Mouse (Mus musculus) gastrocnemius, adult 8-10 months (tissue): Measurements from ENCODE around the gene Prr5l. TPM values are rescaled to one million over a fixed set of nuclear protein-coding genes. Genes with fewer than 3 reads are reported as not detected.

ENCODE experiments used
- DNase-seq, 2 experiments: peaks; one replicate each; pipeline ENCODE4 v3.0.0; 2022; ENCODE audit warnings: low spot score in 2 of 2
- total RNA-seq, 4 experiments: library from RNA; stranded (reverse); gene quantifications; 2 replicates each; pipeline ENCODE4 v1.2.4; 2022

The Prr5l gene
- total RNA-seq, 4 experiments from 2014 or later, result 0.10 to 0.46 (median 0.16) TPM

GRCm38 (mm10) chr2:101822785-101823184 lies 60.0 kb downstream of the Prr5l start:
- DNase-seq, result no peak

DNA sequence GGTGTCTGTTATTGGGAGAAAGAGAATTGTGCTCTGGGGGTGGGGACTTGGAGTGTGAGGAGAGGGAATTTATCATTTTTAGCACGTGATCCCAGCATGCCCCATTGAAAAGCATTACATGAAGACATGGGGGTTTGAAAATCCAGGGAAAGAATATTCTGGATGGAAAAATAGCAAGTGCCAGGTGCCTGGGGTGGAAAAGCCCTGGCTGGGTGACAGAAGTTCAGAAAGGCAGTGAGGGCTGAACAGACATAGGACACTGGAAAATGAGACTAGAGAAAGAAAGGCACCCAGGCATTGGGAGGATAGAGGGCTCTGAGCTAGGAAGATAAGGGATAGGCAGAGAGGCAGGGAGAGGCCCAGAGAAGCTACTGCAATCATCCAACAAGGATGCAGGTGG lies 62.0 kb downstream of the Prr5l start:
- no peak for DNase-seq

- DNase-seq, result no peak
Measured at GRCm38 (mm10) chr2:101818986-101819764, 63.7 kb downstream of the Prr5l start.

DNA sequence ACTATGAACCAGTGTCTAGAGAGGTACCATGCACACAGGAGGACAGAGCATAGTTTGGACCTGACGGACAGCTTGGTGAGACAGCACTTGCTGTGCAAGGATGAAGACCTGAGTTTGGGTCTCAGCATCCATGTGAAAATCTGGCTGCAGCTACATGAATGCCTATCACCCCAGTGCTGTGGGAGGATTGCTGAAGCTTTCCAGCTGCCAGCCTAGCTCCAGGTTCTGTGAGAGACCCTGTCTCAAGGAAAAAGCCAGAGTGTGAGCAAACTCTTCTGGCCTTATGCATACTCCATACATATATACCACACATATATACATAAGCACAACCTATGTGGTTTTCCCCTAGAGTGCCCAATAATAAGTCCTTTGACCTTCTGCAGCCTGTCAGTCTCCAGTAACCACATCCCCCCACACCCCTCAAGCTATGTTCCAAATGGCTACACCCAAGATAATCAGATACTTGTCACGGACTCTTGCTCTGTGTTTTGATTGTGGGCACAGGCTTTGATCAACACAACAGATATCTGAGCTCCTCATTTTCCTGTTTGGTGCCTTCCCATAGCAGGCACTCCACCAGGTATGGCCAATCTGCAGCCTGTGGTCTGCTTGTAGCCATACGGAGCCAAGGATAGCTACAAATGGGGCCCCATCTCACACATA lies 66.0 kb downstream of the Prr5l start:
- DNase-seq, result no peak

DNA sequence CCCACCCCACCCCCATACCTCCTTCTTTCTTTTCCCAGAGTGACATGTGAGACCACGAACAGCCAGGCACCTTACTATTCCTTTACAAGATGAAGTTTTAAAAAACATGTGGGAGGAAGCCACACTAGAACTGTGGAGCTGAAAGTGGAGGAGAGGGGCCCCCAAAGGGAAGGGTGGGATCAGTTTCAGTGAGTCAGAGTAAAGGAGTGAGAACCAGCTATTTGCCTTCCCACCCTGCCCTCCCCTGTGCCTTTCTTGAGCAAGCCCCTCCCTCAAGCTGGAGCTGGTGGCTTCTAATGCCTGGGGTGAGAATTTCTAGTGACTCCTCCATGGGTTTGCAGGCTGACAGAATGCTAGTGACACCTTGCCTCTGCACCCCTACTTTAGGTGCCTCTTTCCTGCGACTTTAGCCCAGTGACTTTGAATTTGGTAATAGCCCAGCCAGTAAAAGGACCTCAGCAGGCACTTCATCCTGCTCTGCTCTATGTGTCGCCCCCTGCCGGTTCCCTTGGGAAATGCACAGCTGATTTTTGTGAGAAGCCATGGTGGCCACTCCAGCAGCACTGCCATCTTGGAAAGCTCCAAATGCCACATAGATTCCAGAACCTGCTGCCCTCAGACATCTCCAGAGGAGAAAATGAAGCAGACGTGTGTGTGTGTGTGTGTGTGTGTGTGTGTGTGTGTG lies 67.4 kb downstream of the Prr5l start:
- DNase-seq, result no peak

DNA sequence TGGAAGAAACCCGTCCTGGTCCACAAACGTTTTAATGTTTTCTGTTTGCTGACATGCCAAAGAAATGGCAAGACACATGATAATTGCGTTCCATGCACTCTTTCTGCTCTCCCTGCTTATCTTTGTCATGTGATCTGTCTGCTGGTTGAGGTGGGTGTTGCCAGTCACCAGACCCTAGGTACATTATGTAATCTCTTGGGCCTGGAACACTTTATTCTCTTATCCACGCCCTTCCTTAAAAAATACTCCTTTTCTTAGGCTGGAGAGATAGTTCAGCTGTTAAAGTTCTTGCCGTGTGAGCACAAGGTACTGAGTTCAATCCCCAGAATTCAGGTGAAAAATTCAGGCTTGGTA lies 68.6 kb downstream of the Prr5l start:
- DNase-seq, result no peak

- DNase-seq, result no peak
Measured at GRCm38 (mm10) chr2:101813581-101814271, 69.1 kb downstream of the Prr5l start.

GRCm38 (mm10) chr2:101811925-101812324 lies 70.9 kb downstream of the Prr5l start:
- no peak for DNase-seq

DNA sequence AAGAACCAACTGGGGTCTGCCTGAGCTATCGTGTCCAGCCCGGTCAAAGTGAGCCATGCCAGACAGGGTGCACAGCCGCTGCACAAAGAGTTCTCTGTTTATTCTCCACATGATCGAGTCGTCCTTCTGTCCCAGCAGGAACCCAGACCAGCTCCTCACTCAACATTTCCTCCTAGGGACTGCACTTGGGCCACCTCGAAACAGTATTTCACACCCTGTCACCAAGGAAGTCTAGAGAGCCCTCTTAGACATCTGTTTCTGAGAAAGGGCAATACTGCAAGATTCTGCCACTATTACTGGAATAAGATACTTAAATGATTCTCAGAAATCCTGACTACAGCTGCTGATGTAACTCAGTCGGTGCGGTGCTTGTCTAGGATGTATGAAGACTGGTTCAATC lies 72.1 kb downstream of the Prr5l start:
- no peak for DNase-seq

- DNase-seq, result no peak
Measured at GRCm38 (mm10) chr2:101809640-101810305, 73.1 kb downstream of the Prr5l start.

DNA sequence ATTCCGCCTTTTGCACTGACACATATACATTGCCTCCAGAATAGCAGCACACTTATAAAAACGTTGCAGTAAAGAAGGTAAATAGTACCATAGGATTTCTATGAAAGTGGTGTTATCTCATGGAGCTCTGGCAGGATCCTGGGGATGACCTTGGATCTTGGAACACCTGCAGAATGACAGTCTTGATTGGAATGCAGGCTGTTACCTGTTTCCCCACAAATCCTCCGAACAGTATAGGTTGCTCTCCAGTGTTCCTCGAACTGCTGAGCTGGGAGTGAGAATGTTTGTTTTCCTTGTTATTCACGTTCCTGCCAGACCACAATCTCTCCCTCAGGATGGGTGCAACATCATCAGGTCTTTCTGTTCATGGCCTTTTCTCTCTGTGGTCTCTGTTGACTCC lies 75.1 kb downstream of the Prr5l start:
- no peak for DNase-seq

GRCm38 (mm10) chr2:101802240-101802639 lies 80.6 kb downstream of the Prr5l start:
- no peak for DNase-seq

- no peak for DNase-seq
Measured at GRCm38 (mm10) chr2:101797901-101798250, 85.0 kb downstream of the Prr5l start.

DNA sequence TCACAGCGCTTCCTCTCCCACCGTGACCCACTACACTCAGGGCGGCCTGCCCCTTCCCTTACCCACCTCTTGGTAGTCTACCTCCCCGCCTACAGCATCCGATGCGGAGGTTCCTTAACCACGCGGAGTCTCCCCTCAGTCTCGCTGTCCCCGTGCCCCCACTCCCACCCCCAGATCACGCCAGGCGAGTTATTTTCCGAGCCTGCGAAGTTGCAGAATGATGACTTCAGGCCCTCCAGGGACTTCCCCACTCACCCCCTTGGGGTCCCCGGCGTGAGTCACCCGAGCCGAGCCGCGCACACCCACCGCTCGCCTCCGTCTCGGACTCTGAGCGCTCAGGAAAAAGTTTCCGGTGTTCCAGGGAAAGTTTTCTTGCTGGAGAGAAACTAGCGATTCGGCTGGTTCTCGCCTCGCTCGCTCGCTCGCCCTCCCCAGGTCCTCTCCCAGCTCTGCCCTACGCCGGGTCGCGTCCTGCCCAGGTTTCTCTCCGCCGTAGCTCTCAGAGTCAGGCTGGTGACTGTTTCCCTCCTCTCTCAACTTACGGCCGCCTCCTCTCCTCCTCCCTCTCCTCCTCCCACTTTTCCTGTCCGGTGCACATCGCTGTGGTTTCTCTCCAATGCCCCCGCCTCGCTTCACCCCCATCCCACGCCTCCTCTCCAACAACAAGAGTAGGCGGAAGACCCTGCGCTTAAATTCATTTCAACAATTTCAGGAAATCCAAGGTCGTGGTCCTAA lies 85.5 kb downstream of the Prr5l start:
- DNase-seq, result no peak

GRCm38 (mm10) chr2:101796287-101797115 lies 86.3 kb downstream of the Prr5l start:
- peak; percentile 65 to 66 for DNase-seq

DNA sequence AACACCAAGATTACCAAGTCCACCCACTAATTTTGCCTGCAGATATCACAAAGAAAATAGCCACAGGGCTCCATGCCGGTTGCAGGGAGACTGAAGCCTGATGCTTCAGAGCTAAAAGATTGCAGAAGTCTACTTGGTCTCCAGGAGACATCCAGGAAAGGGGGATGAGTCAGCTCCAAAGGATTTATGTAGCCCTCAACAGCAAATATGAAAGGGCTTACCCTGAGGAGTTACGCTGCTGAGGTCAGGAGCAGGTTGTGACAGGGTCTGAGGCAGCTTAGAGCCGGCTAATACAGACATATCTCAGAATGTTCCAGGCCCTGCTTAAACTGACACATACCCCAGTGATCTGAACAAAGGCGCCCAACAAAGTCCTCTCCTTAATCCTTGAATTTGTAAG lies 90.7 kb downstream of the Prr5l start:
- no peak for DNase-seq

DNA sequence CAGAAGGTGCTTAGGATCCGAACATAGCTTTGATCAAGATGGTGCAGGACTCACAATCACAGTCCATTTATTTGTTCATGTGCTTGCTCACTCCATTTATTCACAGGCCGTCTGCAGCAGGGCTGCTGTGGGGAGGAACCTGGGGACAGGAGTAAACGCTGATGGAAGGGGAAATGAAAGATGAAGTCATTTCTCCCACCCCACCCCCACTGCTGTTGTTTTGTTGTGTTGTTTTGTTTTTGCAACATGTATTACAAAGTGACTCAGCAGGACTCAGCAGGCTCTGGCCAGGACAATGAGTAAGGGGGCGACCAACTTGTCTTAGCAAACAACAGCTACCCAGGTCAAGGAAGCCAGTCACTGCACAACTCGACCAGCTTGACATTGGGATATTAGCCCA lies 99.6 kb downstream of the Prr5l start:
- DNase-seq, result no peak

DNA sequence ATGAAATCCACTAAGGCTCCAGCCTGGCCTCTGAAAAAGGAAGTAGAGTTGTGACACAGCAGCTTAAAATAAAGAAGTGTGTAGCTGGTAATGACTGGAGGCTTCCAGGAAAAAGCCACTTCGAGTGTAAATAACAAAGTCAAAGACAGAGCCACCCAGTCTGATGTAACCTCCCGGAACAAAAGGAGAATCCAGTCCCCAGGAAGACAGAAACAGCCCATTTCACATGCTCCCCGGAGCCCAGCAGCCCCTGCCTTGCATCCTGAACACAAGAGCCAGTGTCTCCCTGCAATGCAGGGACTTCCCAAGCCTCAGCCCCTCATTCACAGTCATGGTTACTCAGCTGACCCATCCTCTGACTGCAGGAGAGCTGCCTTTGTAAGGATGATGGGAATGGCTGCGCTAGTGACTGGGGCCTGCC lies 101.5 kb downstream of the Prr5l start:
- no peak for DNase-seq

- no peak for DNase-seq
Measured at GRCm38 (mm10) chr2:101778080-101778479, 104.7 kb downstream of the Prr5l start.

DNA sequence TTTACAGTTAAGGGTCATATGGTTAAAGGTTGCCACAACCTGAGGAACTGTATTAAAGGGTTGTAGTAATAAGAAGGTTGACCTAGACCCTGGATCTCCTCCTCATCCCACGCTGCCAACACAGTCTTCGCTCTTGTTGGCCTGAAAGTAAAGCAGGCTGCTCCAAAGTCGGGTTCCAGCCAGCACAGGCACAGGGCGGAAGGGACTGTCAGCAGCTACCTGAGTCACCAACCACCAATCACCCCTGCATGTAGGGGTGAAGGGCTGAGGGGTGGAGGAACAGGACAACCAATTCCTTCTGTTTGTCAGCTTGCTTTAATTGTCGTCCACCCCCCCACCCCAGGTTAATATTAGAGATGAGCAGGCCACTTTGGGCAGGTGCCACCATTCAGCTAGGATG lies 119.3 kb downstream of the Prr5l start:
- DNase-seq, result no peak
